Mouse (Mus musculus) stomach, embryonic 15.5 days (tissue): Measurements from ENCODE around the gene Acsl5. TPM values are rescaled to one million over a fixed set of nuclear protein-coding genes. Genes with fewer than 3 reads are reported as not detected.

Experiments
- ATAC-seq: fragments of 200-750 bp; cut with Nextera tagmentation; 2 replicates; pipeline ENCODE4 v1.8.0; 2017; ENCODE audit warnings: low read depth, moderate number of reproducible peaks, moderate TSS enrichment; ENCODE audit not compliant: insufficient read depth, low FRiP score
- H3K27ac ChIP-seq: fragments of 300-500 bp; sonication (generic); 2 replicates; pipeline ENCODE4 v1.5.1; 2015; ENCODE audit warnings: mild to moderate bottlenecking, inconsistent platforms
- H3K27me3 ChIP-seq: fragments of 300-500 bp; sonication (generic); replicated peaks from 2 replicates; pipeline ENCODE4 v1.6.1; 2015; ENCODE audit warnings: inconsistent platforms
- H3K36me3 ChIP-seq: fragments of 300-500 bp; sonication (generic); 2 replicates; pipeline ENCODE4 v1.6.1; 2015; ENCODE audit warnings: inconsistent platforms
- H3K4me1 ChIP-seq: fragments of 300-500 bp; sonication (generic); 2 replicates; pipeline ENCODE4 v1.6.1; 2015; ENCODE audit warnings: inconsistent platforms
- H3K4me2 ChIP-seq: fragments of 300-500 bp; sonication (generic); 2 replicates; pipeline ENCODE4 v1.6.1; 2015; ENCODE audit warnings: mild to moderate bottlenecking, inconsistent platforms
- H3K4me3 ChIP-seq: fragments of 300-500 bp; sonication (generic); replicated peaks from 2 replicates; pipeline ENCODE4 v1.5.1; 2015; ENCODE audit warnings: inconsistent platforms
- H3K9ac ChIP-seq: fragments of 300-500 bp; sonication (generic); 2 replicates; pipeline ENCODE4 v1.6.1; 2015; ENCODE audit warnings: inconsistent platforms
- H3K9me3 ChIP-seq: fragments of 300-500 bp; sonication (generic); 2 replicates; pipeline ENCODE4 v1.6.1; 2016; ENCODE audit warnings: inconsistent platforms
- WGBS: fragments of 180-500 bp; shearing (Covaris S2); methylation state at CpG from one replicate; pipeline ENCODE4 v1.1.7; 2015; 5-methylcytosine and 5-hydroxymethylcytosine counted together
- polyA plus RNA-seq: library from polyadenylated mRNA; unstranded; fragments of >200 nt; fragmentation: Nextera tagmentation; extraction: Ambion mirVana; gene quantifications from 2 replicates; pipeline ENCODE4 v1.2.1, GENCODE M21; 2015

Acsl5 gene
- polyA plus RNA-seq: 115 and 116 TPM in 2 replicates

- Histone ChIP-seq H3K36me3 (no peaks in the 10 kb centered on the region), H3K4me2 (no peak within 1 kb of the TSS), H3K4me1 (0 out of 2 replicates have a peak, but pooled peaks cover 3% of the 10 kb centered on the region), H3K27ac (no peak within 1 kb of the TSS), H3K9me3 (no peaks in the 10 kb centered on the region), H3K9ac (no peak within 1 kb of the TSS), H3K4me3 (no peak within 1 kb of the TSS), H3K27me3 (no peaks in the 10 kb centered on the region)
- 89% methylated on average over 9 of the region's 9 CpGs for WGBS
- ATAC-seq: no peak
These were observed at the start of gene Acsl5 for GRCm38 (mm10) chr19:55251383-55252124. Gene Acsl5, plus strand, starts transcription at chr19:55251938.

DNA sequence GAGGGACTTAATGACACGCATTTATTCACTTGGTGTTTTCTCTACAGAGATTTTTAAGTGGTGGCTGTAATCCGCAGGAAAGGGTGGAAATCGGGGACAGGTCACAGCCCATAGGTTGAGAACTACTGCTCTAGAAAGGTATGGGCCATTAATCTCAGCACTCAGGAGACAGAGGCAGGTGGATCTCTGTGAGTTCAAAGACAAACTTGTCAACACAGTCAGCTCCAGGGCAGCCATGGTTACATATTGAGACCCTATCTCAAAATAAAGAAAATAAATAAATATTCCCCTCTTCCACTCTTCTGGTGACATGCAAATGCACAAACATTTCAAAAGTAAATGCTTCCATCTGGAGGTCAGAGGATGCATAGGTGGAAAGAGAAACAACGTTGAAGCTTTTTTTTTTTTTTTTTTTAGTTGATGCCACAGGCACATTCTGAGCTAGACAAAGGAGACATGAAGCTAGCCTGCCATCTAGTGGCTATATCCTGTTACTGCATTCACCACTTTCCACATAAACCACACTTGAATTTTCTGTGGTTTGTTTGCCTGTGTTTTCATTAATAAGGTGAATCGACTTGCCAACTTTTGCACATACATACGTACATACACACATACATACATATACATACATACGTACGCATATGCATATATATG is 45.1 kb upstream of the Acsl5 start:
- no peaks in the 10 kb centered on the region for H3K9me3 ChIP-seq
- H3K27ac ChIP-seq: no peak overlapping the region
- H3K4me3 ChIP-seq: no peak overlapping the region
- H3K4me2 ChIP-seq: no peak overlapping the region
- no peaks in the 10 kb centered on the region for H3K4me1 ChIP-seq
- no peak for ATAC-seq
- WGBS: 37% methylated on average over 8 of the region's 8 CpGs
- H3K27me3 ChIP-seq: no peaks in the 10 kb centered on the region; the same call in 1 of the 2 replicates
- no peak overlapping the region for H3K9ac ChIP-seq
- no peaks in the 10 kb centered on the region for H3K36me3 ChIP-seq

- no peak overlapping the region for H3K9ac ChIP-seq
- no peaks in the 10 kb centered on the region; the same call in 1 of the 2 replicates for H3K27me3 ChIP-seq
- ATAC-seq: no peak
These were observed 44.5 kb upstream of the Acsl5 start for GRCm38 (mm10) chr19:55207205-55207604.

DNA sequence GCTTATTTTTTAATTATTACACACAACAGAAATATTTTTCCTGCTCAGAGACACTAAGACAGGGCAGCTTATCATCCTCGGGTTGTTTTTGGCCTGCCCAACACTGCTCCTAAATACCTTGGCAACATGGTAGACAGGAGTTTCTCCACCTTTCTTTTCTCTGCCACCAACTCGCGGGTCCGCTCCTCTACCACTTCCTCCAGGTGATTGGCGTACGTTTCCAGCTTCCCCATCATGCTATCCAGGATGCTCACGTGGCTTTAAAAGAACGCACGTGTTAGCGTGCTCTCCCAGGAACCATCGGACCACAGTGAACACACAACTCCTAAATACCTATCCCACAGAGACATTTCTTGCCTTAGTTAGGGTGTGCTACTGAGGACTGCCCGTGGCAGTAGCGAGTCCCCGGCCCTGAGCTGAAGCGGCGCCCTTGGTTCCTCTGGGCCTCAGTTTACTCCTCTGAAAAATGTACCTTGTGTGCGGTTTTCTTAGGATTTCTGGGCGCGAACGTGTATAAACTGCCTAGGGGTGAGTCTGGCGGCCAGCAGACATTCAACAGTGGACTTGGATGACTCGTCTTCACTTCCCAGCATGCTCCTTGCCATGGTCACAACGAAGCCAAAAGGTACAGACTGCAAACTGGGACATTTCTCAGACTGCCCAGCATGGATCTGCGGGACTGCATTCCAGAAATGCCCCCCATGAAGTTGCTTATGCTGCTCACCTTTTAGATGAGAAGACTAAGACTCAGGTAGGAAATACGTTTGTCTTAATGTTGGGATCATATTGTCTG is 43.8 kb upstream of the Acsl5 start:
- Histone ChIP-seq H3K27me3 (no peaks in the 10 kb centered on the region; the same call in 1 of the 2 replicates), H3K4me2 (no peak overlapping the region), H3K36me3 (no peaks in the 10 kb centered on the region), H3K27ac (no peak overlapping the region), H3K9ac (no peak overlapping the region), H3K4me1 (no peaks in the 10 kb centered on the region), H3K4me3 (no peak overlapping the region), H3K9me3 (no peaks in the 10 kb centered on the region)
- no peak for ATAC-seq
- WGBS: 60% methylated on average over 25 of the region's 25 CpGs

More at GRCm38 (mm10) chr19:55207205-55207604, 44.5 kb upstream of the Acsl5 start:
- H3K4me3 ChIP-seq: no peak overlapping the region
- H3K9me3 ChIP-seq: no peaks in the 10 kb centered on the region
- no peaks in the 10 kb centered on the region for H3K36me3 ChIP-seq
- no peaks in the 10 kb centered on the region for H3K4me1 ChIP-seq
- no peak overlapping the region for H3K4me2 ChIP-seq
- 51% methylated on average over 6 of the region's 6 CpGs for WGBS
- H3K27ac ChIP-seq: no peak overlapping the region

- H3K4me2 ChIP-seq: no peak overlapping the region
- H3K27me3 ChIP-seq: no peaks in the 10 kb centered on the region; the same call in 1 of the 2 replicates
- no peak for ATAC-seq
- H3K9ac ChIP-seq: no peak overlapping the region
- H3K4me1 ChIP-seq: no peaks in the 10 kb centered on the region
- H3K27ac ChIP-seq: no peak overlapping the region
- WGBS: 63% methylated on average over 4 of the region's 4 CpGs
- H3K4me3 ChIP-seq: no peak overlapping the region
- H3K9me3 ChIP-seq: no peaks in the 10 kb centered on the region
- H3K36me3 ChIP-seq: no peaks in the 10 kb centered on the region
These were observed 43.1 kb upstream of the Acsl5 start for GRCm38 (mm10) chr19:55208654-55209053.

DNA sequence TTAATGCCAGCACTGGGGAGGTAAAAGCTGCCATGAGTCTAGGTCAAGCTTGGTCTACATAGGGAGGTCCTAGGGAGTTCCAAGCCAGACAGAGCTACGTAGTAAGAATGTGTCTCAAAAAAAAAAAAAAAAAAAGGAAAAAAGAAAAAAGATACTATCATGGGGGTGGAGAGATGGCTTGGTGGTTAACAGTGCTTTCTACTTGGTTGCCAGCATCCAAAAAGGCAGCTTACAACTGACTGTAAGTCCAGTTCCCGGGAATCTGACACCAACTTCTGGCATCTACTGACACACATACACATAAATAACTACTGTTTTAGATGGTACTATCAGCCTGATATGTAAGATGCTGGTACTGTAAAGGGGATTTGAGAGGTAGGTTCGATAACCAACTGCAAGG is 42.7 kb upstream of the Acsl5 start:
- Histone ChIP-seq H3K9ac (no peak overlapping the region), H3K4me1 (no peaks in the 10 kb centered on the region), H3K4me2 (no peak overlapping the region), H3K36me3 (no peaks in the 10 kb centered on the region), H3K9me3 (no peaks in the 10 kb centered on the region), H3K4me3 (no peak overlapping the region), H3K27me3 (no peaks in the 10 kb centered on the region; the same call in 1 of the 2 replicates), H3K27ac (no peak overlapping the region)
- ATAC-seq: no peak
- WGBS: 75% methylated on average over 3 of the region's 3 CpGs

DNA sequence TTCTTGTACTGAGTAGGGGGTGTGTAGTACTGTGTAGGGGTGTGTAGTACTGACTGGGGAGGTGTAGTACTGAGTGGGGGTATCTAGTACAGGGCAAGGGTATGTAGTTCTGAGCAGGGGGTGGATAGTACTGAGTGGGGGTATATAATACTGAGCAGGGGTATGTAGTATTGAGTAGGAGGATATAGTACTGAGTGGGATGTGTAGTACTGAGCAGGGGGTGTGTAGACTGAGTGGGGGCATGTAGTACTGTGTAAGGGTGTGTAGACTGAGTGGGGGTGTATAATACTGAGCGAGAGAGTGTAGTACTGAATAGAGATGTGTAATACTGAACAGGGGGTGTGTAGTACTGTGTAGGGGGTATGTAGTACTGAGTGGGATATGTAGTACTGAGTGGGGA is 40.0 kb upstream of the Acsl5 start:
- WGBS: 91% methylated on average over 1 of the region's 1 CpGs
- no peaks in the 10 kb centered on the region for H3K36me3 ChIP-seq
- no peak overlapping the region for H3K4me2 ChIP-seq
- no peak overlapping the region for H3K9ac ChIP-seq
- H3K9me3 ChIP-seq: no peaks in the 10 kb centered on the region
- H3K27ac ChIP-seq: no peak overlapping the region
- H3K27me3 ChIP-seq: no peaks in the 10 kb centered on the region; the same call in 1 of the 2 replicates
- no peak overlapping the region for H3K4me3 ChIP-seq
- 0 out of 2 replicates have a peak, but pooled peaks cover 4% of the 10 kb centered on the region for H3K4me1 ChIP-seq
- ATAC-seq: no peak

DNA sequence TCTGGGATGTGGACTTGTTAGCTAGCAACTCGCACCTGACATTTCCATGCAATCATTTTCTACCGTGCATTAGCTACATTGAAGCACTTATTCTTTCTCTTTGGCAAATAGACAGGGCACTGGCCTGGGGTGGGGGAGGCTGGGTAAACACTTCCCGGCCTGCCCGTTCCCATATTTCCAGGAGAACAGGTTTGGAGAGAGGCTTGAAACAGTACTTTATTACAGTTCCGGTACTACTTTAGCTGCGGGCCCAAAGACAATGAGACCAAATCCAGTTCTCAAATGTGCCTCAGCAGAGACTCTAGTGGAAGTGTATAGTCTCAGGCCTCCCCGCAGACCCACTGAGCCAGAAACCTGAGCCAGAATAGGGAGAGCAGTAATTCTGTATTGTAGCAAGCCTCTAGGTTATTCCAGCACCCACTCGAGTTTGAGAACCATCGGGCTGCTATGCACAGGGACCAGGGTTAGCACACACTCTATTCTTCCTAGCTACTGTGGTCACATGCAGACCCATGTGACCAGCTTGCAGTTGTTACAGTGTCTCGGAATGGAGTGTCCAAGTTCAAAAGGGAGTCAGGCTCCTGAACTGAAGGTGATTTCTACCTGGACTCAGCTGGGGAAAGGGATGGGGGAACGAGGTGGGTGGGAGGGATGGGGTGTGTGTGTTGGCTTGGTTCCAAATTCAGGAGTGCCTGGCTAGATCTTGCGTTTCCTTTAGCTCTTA is 38.0 kb upstream of the Acsl5 start:
- H3K9ac ChIP-seq: no peak overlapping the region
- no peaks in the 10 kb centered on the region for H3K27me3 ChIP-seq
- no peaks in the 10 kb centered on the region for H3K9me3 ChIP-seq
- H3K4me1 ChIP-seq: peaks cover 7% of the 10 kb centered on the region; the same call in 1 of the 2 replicates
- peak; percentile 57 for ATAC-seq
- H3K27ac ChIP-seq: peak overlapping the region; percentile 78
- no peak overlapping the region for H3K4me3 ChIP-seq
- no peak overlapping the region for H3K4me2 ChIP-seq
- H3K36me3 ChIP-seq: no peaks in the 10 kb centered on the region
- 52% methylated on average over 12 of the region's 12 CpGs for WGBS

DNA sequence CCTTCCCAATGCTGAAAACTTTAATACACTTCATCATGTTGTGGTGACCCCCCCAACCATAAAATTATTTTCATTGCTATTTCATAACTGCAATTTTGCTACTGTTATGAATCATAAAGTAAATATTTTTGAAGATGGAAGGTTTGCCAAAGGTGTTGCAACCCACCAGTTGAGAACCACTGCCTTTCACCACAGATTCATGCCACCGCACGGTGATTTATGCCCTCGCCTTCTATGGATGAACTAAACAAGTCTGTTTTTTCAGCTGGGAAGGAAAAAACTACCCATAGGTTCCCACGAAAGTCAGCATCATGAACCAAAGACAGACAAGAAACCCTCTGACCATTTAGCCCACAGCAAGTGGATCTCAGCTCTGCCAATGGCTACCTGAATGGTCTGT is 34.9 kb upstream of the Acsl5 start:
- Histone ChIP-seq H3K9ac (no peak overlapping the region), H3K27me3 (no peaks in the 10 kb centered on the region), H3K27ac (no peak overlapping the region), H3K36me3 (no peaks in the 10 kb centered on the region), H3K4me2 (no peak overlapping the region), H3K4me3 (no peak overlapping the region), H3K4me1 (peaks cover 13% of the 10 kb centered on the region; the same call in 1 of the 2 replicates), H3K9me3 (no peaks in the 10 kb centered on the region)
- no peak for ATAC-seq
- 77% methylated on average over 4 of the region's 4 CpGs for WGBS

GRCm38 (mm10) chr19:55217365-55217764 is 34.4 kb upstream of the Acsl5 start:
- WGBS: 65% methylated on average over 9 of the region's 9 CpGs
- Histone ChIP-seq H3K27me3 (no peaks in the 10 kb centered on the region), H3K4me2 (no peak overlapping the region), H3K9ac (no peak overlapping the region), H3K4me3 (no peak overlapping the region), H3K9me3 (no peaks in the 10 kb centered on the region), H3K4me1 (peaks cover 13% of the 10 kb centered on the region; the same call in 1 of the 2 replicates), H3K36me3 (no peaks in the 10 kb centered on the region), H3K27ac (no peak overlapping the region)
- no peak for ATAC-seq

DNA sequence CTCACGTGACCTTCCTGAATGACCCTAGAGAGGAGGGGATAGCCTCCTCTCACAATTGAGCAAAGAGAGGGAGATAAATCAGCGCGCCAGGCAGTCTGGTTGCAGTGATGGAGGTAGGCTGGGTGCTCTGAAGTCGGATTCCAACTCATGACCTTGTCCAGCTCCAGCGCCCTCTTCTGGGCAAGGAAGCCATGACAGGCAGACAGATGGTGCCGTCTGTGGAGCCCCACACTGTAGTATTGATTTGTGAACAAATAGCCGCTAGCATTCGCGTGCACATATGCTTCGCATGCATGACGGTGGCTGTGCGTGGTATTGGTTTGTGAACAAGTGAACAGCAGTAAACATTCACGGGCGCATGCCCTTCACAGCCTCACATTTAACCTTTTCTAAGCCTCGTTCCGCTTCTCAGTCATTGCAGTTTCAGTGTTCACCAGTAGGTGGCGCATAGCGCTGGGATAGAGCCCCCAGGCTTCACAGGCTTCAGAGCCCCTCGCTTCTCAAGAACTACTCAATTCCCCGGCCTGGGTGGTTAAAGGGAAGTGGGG is 33.5 kb upstream of the Acsl5 start:
- H3K9ac ChIP-seq: peak overlapping the region; percentile 33; the same call in 1 of the 2 replicates
- H3K4me1 ChIP-seq: peaks cover 13% of the 10 kb centered on the region; the same call in 1 of the 2 replicates
- no peaks in the 10 kb centered on the region for H3K27me3 ChIP-seq
- peak; percentile 45 for ATAC-seq
- H3K4me2 ChIP-seq: peak overlapping the region; percentile 58
- peak overlapping the region; percentile 45 for H3K4me3 ChIP-seq
- H3K27ac ChIP-seq: peak overlapping the region; percentile 60; the same call in 1 of the 2 replicates
- 4% methylated on average over 20 of the region's 20 CpGs for WGBS
- no peaks in the 10 kb centered on the region for H3K36me3 ChIP-seq
- no peaks in the 10 kb centered on the region for H3K9me3 ChIP-seq
